Mouse (Mus musculus): Measurements from ENCODE around the gene Nmt1. TPM values are rescaled to one million over a fixed set of nuclear protein-coding genes. Genes with fewer than 3 reads are reported as not detected.

Nmt1 gene
- total and polyA plus RNA-seq, 3 experiments = 29.8 to 147 (median 70.5) TPM

- no peak overlapping the region for H3K27ac ChIP-seq (ENCODE audit: control insufficient read depth, low read depth, low read length)
- H3K9me3 ChIP-seq (replicated peaks; ENCODE audit: insufficient read depth, low read length) = no peaks in the 10 kb centered on the region
- H3K79me2 ChIP-seq (ENCODE audit: control insufficient read depth, insufficient read depth, low read length, poor library complexity) = peaks cover 77% of the 10 kb centered on the region
- DNase-seq (ENCODE audit: low read depth, low spot score) = no peak
- no peak overlapping the region for H3K9ac ChIP-seq (ENCODE audit: control insufficient read depth, low read depth, low read length, poor library complexity, severe bottlenecking)
- TF ChIP-seq MXI1 (IDR thresholded peaks at IDR 0.05; ENCODE audit: low read depth, low read length) (no peak), CTCF (IDR thresholded peaks at IDR 0.05 in 2 of 3, conservative IDR thresholded peaks at IDR 0.05 in 1 of 3; ENCODE audit: control insufficient read depth in 1 of 3, insufficient read depth in 1 of 3, low read depth in 2 of 3, low read length in 3 of 3, poor library complexity in 1 of 3, severe bottlenecking in 1 of 3) (no peak), ZC3H11A (IDR thresholded peaks at IDR 0.05; ENCODE audit: low read depth, low read length) (no peak)
- no peak overlapping the region for H3K4me3 ChIP-seq (ENCODE audit: control insufficient read depth in 1 of 2, insufficient read depth in 1 of 2, low read depth in 2 of 2, low read length in 2 of 2)
- no peaks in the 10 kb centered on the region for H3K27me3 ChIP-seq (ENCODE audit: control insufficient read depth in 1 of 2, insufficient read depth in 2 of 2, low read length in 2 of 2)
- H3K36me3 ChIP-seq (ENCODE audit: control insufficient read depth in 1 of 2, insufficient read depth in 2 of 2, low read length in 2 of 2) = peaks cover 0 to 12% of the 10 kb centered on the region in 2 experiments; a peak in 2 of 4 replicates
- no peaks in the 10 kb centered on the region for H3K4me1 ChIP-seq (ENCODE audit: control insufficient read depth in 1 of 2, insufficient read depth in 2 of 2, low read length in 2 of 2)
Measured at GRCm38 (mm10) chr11:103038037-103038436, 10.0 kb downstream of the Nmt1 start.

DNA sequence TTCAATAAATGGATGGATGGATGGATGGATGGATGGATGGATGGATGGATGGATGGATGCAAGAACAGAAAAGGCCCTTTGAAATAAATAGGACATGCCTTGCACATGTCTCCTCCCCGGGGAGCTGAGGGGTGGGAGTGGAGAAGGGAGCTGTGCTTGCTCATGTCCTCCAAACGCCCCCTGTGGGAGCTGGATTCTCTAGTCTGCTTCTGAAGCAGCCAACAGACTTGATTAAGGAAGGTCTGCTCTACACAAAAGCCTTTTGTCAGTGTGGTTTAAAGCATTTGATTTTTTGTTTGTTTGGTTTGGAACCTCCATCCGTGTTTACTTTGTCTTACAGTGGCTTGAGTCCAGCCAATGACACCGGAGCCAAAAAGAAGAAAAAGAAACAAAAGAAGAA is 14.8 kb downstream of the Nmt1 start:
- Histone ChIP-seq H3K27me3 (ENCODE audit: control insufficient read depth in 1 of 2, insufficient read depth in 2 of 2, low read length in 2 of 2) (no peaks in the 10 kb centered on the region), H3K4me3 (ENCODE audit: control insufficient read depth in 1 of 2, insufficient read depth in 1 of 2, low read depth in 2 of 2, low read length in 2 of 2) (no peak overlapping the region), H3K27ac (ENCODE audit: control insufficient read depth, low read depth, low read length) (no peak overlapping the region), H3K79me2 (ENCODE audit: control insufficient read depth, insufficient read depth, low read length, poor library complexity) (peaks cover 40% of the 10 kb centered on the region), H3K4me1 (ENCODE audit: control insufficient read depth in 1 of 2, insufficient read depth in 2 of 2, low read length in 2 of 2) (no peaks in the 10 kb centered on the region), H3K9me3 (replicated peaks; ENCODE audit: insufficient read depth, low read length) (no peaks in the 10 kb centered on the region), H3K9ac (ENCODE audit: control insufficient read depth, low read depth, low read length, poor library complexity, severe bottlenecking) (no peak overlapping the region), H3K36me3 (ENCODE audit: control insufficient read depth in 1 of 2, insufficient read depth in 2 of 2, low read length in 2 of 2) (peaks cover 0 to 40% of the 10 kb centered on the region in 2 experiments; a peak in 2 of 4 replicates)
- no peak for DNase-seq (ENCODE audit: low read depth, low spot score)
- TF ChIP-seq NELFE (IDR thresholded peaks at IDR 0.05; ENCODE audit: low read depth, low read length) (no peak), GATA1 (IDR thresholded peaks at IDR 0.05; ENCODE audit: low read depth, low read length) (no peak), NRF1 (IDR thresholded peaks at IDR 0.05; ENCODE audit: insufficient read depth, low read depth, low read length, poor library complexity, severe bottlenecking) (no peak), CHD1 (IDR thresholded peaks at IDR 0.05; ENCODE audit: low read depth, low read length) (no peak), ZNF384 (IDR thresholded peaks at IDR 0.05; ENCODE audit: low read depth, low read length) (no peak), TAL1 (IDR thresholded peaks at IDR 0.05; ENCODE audit: low read length) (no peak), RAD21 (IDR thresholded peaks at IDR 0.05; ENCODE audit: low read depth, low read length) (no peak), TCF12 (IDR thresholded peaks at IDR 0.05; ENCODE audit: low read depth, low read length) (no peak), GABPA (IDR thresholded peaks at IDR 0.05; ENCODE audit: low read depth, low read length) (no peak), ZMIZ1 (IDR thresholded peaks at IDR 0.05; ENCODE audit: low read depth, low read length) (no peak), USF2 (IDR thresholded peaks at IDR 0.05; ENCODE audit: borderline replicate concordance in 1 of 2, insufficient read depth in 1 of 2, low read depth in 1 of 2, low read length in 2 of 2) (no peak), MXI1 (IDR thresholded peaks at IDR 0.05; ENCODE audit: low read depth, low read length) (no peak), HCFC1 (IDR thresholded peaks at IDR 0.05; ENCODE audit: low read depth, low read length) (no peak)

Measured in MEL (cell line).